19 mouse cellular contexts compared by ENCODE assay signal in genomic region chr9:52368080-52368479, GRCm38 (mm10).
DNase-seq lines count a peak whose midpoint lies in the region; ATAC-seq lines count a peak whose summit lies in the region.
"Had no signal": no experiment of that assay in that cellular context is flagged by ENCODE, and none has a peak within 500 bp of the region (broad histone marks: within the 10 kb centered on the region; RNA-seq: fewer than 3 reads in every experiment).

No protein-coding gene starts in this region.

- H3K27ac ChIP-seq in liver, embryonic 13.5 days = no peak overlapping the region
- H3K27ac ChIP-seq: embryonic facial prominence, embryonic 13.5 days; hindbrain, embryonic 12.5 days had no signal

- peaks cover 63% of the 10 kb centered on the region for H3K4me1 ChIP-seq in megakaryocyte, embryonic 14.5 days
- peaks cover 3% of the 10 kb centered on the region; the same call in 1 of the 2 replicates for H3K4me1 ChIP-seq in liver, embryonic 13.5 days (replicated peaks)
- H3K4me1 ChIP-seq: heart, embryonic 12.5 days had no signal

- DNase-seq in liver, embryonic 13.5 days = peak; percentile 4
- DNase-seq in adrenal gland, postnatal 10 days = no peak
- no peak for DNase-seq in natural killer cell, adult 2 months (ENCODE audit: low spot score in 2 of 2)
- no peak for DNase-seq in thymus, postnatal 0 days (ENCODE audit: low spot score)
- DNase-seq: adrenal gland, postnatal 36 days; cerebellum, adult 11 months; cerebellum, adult 8-10 months; gastrocnemius, postnatal 10 days; heart, adult 18-20 months; heart, postnatal 36 days had no signal

- no peak for ATAC-seq in megakaryocyte, adult 5-6 weeks (ENCODE audit: poor library complexity, severe bottlenecking)
- peak; percentile 71 to 86 for ATAC-seq in hematopoietic stem cell, adult 5-6 weeks (replicated peaks in 1 of 2; ENCODE audit: insufficient read depth in 1 of 2, low FRiP score in 2 of 2, low TSS enrichment in 1 of 2, low read depth in 1 of 2, poor library complexity in 2 of 2, severe bottlenecking in 2 of 2)
- peak; percentile 39; the same call in 1 of the 2 replicates for ATAC-seq in liver, embryonic 13.5 days (ENCODE audit: low read depth)
- ATAC-seq in activated CD4-positive, CD25-positive, alpha-beta regulatory T cell, adult 4 months = no peak
- ATAC-seq: inflammation-experienced regulatory T-cells, adult 6 months had no signal

- H3K36me3 ChIP-seq in megakaryocyte, embryonic 14.5 days (replicated peaks; ENCODE audit: low read length) = no peaks in the 10 kb centered on the region
- no peaks in the 10 kb centered on the region for H3K36me3 ChIP-seq in liver, embryonic 13.5 days
- H3K36me3 ChIP-seq: embryonic facial prominence, embryonic 13.5 days; forebrain, embryonic 12.5 days; heart, embryonic 12.5 days; hindbrain, embryonic 12.5 days had no signal

- no peak overlapping the region for H3K4me2 ChIP-seq in liver, embryonic 13.5 days
- H3K4me2 ChIP-seq: embryonic facial prominence, embryonic 13.5 days; forebrain, embryonic 12.5 days; heart, embryonic 12.5 days; hindbrain, embryonic 12.5 days had no signal

- no peak overlapping the region for H3K9ac ChIP-seq in liver, embryonic 13.5 days
- H3K9ac ChIP-seq: embryonic facial prominence, embryonic 13.5 days; forebrain, embryonic 12.5 days; heart, embryonic 12.5 days; hindbrain, embryonic 12.5 days had no signal

- 19% methylated on average over 3 of the region's 3 CpGs for WGBS in liver, embryonic 13.5 days (ENCODE audit: insufficient replicate concordance)

- H3K27me3 ChIP-seq in megakaryocyte, embryonic 14.5 days (replicated peaks) = no peaks in the 10 kb centered on the region
- H3K27me3 ChIP-seq in liver, embryonic 13.5 days = no peaks in the 10 kb centered on the region
- H3K27me3 ChIP-seq: embryonic facial prominence, embryonic 13.5 days; forebrain, embryonic 12.5 days; heart, embryonic 12.5 days; hindbrain, embryonic 12.5 days had no signal

- no peaks in the 10 kb centered on the region for H3K9me3 ChIP-seq in megakaryocyte, embryonic 14.5 days
- H3K9me3 ChIP-seq in liver, embryonic 13.5 days (replicated peaks) = no peaks in the 10 kb centered on the region
- H3K9me3 ChIP-seq: embryonic facial prominence, embryonic 13.5 days; forebrain, embryonic 12.5 days; heart, embryonic 12.5 days; hindbrain, embryonic 12.5 days had no signal

- peak overlapping the region; percentile 64 for H3K4me3 ChIP-seq in megakaryocyte, embryonic 14.5 days (replicated peaks)
- no peak overlapping the region for H3K4me3 ChIP-seq in liver, embryonic 13.5 days (replicated peaks)
- H3K4me3 ChIP-seq: embryonic facial prominence, embryonic 13.5 days; forebrain, embryonic 12.5 days; heart, embryonic 12.5 days; hindbrain, embryonic 12.5 days had no signal

Comparison
In these comparisons a context has a peak if more than half of its experiments do, and no peak if none do; other contexts are left out.
1. ATAC-seq: peak in hematopoietic stem cell, adult 5-6 weeks (2 of 2) and liver, embryonic 13.5 days (single experiment); none in megakaryocyte, adult 5-6 weeks (single experiment) and activated CD4-positive, CD25-positive, alpha-beta regulatory T cell, adult 4 months (single experiment).